Mouse (Mus musculus) layer of hippocampus, postnatal 14 days (tissue): ENCODE measurements around the gene Shkbp1. TPM values are rescaled to one million over a fixed set of nuclear protein-coding genes. Genes with fewer than 3 reads are reported as not detected.
A peak's percentile ranks its signal among the peaks of the same experiment; 100 is the strongest.

Experiments used
- DNase-seq, 2 experiments: peaks; one replicate each; pipeline ENCODE4 v3.0.0; 2021 to 2022; ENCODE audit warnings: low spot score in 2 of 2, mixed read lengths in 1 of 2
- total RNA-seq, 2 experiments: library from RNA; stranded (reverse); gene quantifications; 2 replicates each; pipeline ENCODE4 v1.2.3; 2021

Shkbp1 gene
- total RNA-seq, 2 experiments from 2014 or later: 24.7 to 26.2 TPM

DNA sequence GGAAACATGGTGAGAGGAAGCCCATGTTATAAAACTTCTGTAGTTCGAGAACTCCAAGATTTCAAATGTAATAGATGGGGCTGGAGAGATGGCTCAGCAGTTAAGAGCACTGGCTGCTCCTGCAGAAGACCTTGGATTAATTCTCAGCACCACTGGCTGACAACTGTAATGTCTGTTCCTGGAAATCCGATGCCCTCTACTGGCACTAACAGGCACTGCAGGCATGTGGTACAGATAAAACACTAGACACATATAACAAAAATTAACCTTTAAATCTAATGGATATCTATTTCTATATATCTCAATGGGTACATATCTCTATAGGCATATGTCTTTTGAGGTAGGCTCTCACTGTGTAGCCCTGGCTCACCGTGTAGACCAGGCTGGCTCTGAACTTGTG lies 41.4 kb downstream of the Shkbp1 start:
- DNase-seq: no peak

DNA sequence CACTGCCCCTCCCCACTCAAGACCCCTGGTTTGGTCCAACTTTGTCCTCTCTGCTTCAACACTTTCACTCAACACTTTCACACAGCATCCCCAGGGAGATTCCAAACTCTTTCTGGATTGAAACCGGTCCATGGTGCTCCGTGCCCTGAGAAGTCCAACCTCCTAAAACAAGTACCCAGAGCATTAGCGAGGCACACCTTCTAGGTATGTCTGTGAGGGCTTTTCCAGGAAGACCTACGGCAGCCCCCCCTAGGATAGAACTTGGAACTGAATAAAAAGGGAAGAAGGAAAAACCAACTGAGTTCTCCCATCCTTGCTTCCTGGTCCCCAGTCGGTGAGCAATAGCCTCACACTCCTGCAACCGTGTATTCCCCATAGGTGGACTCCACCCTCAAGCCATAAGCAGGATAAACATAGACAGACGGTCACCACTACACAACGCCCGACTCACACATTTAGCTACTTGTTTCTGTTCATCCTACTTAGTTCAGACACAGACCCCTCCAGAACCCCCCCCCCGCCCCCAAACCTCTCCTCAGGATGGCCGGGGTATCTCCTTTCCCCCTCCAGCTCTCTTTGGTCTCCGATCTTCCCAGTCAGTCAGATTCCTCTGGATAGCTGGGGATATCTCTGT lies 44.1 kb downstream of the Shkbp1 start:
- DNase-seq: no peak

DNA sequence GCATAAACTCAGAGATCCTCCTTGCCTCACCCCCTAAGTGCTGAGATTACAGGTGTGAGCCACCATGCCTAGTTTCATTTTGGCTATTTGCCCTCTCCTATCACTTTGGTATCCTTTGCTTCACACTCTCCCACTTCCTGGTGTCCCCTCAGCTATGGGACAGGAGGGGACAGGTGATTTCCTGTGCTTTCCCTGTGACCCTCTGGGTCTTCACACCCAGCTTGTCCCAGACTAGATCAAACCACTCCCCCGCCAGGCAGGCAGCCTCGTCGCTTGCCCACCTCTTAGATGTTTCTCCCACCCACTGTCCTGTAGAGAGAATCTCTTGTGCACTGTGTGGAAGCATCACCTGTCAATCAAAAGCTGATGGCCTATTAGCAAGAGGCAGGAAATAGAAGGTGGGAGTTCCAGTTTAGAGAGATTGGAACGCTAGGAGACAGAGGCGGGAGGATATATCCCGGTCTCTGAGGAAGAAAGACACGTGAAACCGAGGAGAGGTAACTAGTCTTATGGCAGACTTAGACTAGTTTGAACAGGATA lies 44.8 kb downstream of the Shkbp1 start:
- no peak for DNase-seq

DNA sequence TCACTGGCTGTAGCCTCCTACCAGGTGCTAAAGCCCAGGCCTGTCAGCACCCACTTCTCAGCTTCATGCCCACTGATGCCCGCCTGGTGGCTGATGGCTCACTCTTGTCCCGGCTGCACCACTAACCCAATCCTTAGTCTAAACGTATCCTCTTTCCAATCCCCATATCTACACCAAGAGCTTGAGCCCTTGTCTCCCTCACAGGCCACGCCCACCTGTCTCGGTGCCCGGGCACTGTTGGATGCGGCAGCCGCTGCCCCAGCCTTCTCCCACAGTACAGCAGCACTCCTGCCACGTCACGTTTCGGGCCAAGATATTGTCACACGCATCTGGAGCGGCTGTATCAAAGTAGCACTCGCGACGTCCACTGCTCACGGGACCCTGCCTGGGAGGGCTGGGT lies 45.5 kb downstream of the Shkbp1 start:
- peak; percentile 45 to 54 for DNase-seq

DNA sequence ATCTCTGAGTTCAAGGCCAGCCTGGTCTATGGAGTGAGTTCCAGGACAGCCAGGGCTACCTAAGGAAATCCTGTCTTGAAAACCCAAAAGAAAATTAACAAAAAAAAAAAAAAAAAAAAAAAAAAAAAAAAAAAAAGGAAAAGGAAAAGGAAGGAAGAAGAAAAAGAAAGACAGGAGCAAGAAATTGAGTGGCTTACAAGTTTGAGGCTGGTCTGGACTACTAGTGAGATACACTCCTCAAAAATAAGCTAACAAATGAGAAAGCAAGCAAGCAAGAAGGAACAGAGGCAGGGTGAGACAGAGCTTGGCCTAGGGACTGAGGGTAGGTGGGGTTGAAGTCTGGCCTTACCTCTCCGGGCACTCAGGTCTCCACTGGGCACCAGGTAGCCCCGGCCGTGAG lies 46.0 kb downstream of the Shkbp1 start:
- no peak for DNase-seq

DNA sequence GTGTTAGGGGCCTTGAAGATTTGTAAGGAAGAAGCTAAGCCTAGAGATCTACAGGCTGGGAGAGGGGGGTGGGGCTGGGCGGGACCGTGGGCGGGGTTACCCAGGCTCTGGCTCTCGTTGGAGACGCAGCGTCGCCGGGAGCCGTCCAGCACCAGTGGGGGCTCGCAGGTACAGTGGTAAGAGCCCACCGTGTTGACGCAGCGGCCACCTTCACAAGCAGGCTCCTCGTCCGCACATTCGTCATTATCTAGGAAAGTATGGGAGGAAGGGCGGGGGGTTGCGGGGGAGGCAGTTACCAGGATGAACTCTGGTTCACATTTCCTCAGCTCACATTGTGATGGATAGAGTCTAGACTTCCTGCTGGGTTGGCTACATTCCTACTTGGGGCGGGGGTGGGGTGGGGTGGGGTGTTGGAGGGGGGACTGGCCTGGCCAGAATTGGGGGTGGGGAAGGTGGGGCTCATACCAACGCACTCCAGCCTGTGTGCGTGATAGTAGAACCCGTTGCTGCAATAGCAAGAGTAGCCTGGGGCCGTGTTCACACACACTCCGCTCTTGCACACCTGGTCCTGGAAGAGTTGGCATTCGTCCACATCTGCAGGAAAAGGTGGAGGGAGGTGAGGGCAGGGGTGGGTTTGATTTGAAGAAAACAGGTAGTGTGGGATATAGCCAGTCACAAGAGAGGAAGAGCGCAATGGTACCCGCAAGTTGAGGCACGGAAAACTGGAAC lies 46.8 kb downstream of the Shkbp1 start:
- DNase-seq: no peak

DNA sequence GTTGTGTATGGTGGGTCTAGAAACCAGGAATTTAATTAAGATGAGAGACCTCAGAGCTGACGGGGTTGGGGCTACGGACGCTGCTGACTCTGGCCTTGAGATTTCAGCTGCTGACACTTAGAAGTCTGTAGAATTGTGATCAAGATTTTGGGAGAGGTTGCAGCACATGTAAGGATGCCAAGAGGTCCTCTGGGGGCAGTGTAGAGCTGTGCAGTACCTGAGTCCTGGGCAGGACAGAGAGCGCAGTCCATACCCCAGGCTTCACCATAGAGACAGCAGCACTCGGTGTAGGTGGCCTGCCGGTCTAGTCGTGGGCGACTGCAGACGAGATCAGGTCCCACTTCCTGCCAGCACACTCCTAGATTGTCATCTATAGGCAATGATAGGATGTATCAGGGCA lies 48.3 kb downstream of the Shkbp1 start:
- no peak for DNase-seq

DNA sequence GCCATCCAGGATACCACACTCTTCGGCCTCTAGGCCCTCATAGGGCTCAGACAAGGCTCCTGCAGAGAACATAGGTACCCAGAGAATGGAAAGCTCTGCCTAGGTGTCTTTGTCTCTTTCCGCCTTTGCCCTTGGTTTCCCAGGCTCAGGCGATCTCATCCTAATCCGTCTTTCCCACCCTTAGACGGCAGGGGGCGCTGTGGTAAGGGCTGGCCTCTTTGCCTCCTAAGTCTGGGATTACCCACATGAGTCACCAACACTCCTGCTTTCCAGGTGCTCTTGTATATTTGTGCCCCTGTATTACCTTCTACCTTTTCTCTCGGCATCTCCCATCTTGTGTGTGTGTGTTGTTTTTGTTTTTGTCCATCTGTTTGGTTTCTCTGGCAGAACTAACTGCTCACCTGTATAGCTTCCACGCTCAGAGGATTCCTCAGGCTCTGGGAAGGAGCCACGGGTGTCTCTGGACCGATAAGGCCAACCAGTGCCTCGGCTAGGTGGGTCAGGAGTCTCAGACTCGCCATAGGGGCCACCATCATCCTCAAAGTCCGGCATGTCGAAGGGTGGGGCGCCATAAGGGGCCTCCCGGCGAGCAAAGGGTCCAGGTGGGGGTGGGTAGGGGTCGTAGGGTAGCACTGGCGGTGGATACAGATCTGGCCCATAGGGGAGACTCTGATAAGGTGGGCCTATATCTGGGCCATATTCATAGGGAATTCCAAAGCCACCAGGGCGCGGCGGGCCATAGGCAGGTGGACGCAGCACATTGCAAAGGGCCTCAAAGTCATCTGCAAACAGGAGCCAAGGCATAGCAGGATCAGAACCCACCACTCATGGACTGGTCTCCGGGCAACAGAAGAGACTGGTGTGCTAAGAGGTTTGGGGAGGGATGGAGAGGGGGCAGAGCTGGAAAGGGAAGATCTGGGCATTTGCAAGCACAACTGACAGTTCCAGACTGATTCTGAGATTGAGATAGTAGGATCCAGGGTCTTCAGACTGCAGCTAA lies 49.4 kb downstream of the Shkbp1 start:
- no peak for DNase-seq

DNA sequence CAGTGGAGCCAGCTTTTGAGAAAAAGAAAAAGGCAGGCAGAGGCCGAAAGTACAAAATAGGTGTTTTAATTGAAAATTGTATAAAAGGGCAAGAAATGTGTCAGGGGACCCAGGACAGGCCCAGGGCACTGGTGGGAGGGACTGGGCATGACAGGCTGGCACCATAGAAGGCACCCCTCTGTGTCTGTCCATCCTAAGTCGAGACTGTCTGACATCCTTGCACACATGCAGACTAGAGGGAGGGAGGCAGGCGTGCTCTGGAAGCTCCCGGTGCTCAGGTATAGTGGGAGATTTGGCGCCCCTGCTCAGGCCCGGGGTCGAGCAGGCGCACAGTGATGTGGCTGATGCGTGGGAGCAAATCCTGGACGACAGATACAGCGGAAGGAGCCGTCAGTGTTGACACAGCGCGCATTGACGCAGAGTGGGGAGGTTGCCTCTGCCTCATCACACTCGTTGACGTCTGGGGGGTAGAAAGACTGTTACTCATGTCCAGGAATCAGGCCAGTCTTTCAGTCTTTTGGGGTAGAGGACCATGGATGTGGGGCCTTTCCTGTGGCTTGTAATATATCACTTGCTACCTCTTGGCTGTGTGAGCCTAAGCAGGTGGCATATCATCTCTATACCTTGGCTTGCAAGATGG lies 50.6 kb downstream of the Shkbp1 start:
- no peak for DNase-seq

DNA sequence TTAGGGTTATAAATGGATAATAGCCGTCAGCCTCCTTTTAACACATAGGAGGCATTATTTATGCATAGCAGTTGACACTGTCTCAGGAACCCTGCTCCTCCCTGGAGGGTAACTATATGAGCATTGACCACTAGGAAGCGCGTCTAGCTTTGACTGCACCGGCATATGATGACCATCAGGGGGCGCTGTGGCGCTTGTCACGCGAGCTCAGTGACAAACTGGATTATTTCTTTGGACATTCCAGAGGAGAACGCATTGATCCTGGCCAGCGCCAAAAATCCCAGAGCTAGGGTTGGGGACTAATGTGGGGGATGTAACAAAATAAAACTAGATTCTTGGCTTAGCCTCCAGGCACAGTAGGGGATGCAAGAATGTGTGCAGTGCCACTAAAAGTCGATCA lies 53.6 kb downstream of the Shkbp1 start:
- peak; percentile 73 to 76 for DNase-seq

DNA sequence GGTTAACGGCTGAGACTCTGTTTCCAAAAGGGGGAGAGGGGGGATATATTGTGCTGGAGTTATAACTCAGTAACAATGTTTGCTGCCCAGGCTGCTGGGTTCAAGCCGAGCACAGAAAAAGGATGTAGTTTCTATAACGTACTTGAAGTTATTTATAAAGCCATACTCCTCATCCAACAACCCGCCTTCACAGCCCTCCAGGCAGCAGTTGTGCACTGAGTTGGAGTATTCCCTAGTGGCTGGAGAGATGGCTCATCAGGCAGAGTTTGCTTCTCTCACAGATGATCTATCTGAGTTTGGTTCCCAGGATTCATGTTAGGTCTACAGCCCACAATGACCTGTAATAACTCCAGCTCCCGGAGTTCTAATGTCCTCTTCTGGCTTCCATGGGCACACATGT lies 55.0 kb downstream of the Shkbp1 start:
- DNase-seq: no peak

DNA sequence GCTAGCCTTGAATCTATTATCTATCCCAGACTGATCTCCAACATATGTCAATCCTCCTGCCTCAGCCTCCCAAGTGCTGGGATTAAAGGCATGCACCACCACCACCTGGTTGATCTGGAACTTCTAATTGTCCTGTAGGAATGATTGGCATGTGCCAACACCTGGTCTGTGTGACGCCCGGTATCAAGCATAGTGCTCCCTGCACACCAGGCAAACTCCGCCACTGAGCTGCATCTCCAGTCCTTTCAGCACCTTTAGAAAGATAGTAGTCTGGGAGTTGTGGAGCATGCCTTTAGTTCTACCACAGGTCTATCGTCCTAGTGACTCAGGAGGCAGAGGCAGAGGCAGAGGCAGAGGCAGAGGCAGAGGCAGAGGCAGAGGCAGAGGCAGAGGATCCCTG lies 55.5 kb downstream of the Shkbp1 start:
- no peak for DNase-seq

DNA sequence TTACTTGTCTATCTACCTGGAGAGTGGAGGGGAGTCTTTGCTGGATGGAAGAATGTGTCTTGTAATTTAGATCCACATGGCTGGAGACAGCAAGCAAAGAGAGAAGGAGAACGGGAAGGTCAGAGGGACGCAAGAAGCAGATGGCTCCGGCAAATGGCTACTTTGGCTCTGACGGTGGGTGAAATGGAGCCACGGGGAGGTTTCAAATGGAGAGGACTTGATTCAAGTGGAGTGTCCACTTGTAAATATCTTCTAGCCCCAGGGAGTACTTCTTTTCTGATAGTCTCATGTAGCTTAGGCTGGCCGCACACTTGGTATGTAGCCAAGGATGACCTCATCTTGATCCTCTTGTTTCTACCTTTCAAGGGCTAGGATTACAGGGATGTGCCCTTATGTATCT lies 57.0 kb downstream of the Shkbp1 start:
- no peak for DNase-seq

DNA sequence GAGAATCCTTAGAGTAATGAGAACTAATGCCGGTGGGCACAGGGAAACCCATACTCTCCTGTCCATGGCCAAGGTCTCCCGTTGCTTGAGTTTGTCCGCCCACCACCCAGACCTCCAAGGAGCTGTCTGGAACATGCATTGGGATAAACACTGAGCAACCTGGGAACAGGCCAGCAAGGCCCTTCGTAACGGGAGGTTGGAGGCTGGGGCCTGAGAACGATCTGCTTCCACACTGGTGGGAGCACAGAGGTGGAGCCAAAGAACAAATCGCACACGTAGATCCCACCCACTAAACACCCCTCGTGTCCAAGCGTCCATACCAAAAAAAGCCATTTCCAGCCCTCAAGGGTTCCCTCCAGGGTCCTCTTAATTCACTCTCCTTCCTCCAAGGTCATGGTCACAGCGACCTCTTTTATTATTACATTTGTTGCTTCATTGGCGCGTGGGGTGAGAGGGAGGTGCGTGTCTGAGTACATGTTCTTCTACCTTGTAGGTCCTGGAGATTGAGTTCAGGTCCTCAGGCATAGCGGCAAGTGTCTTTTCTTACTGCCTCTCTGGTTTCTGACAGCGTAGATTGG lies 57.7 kb downstream of the Shkbp1 start:
- no peak for DNase-seq

DNA sequence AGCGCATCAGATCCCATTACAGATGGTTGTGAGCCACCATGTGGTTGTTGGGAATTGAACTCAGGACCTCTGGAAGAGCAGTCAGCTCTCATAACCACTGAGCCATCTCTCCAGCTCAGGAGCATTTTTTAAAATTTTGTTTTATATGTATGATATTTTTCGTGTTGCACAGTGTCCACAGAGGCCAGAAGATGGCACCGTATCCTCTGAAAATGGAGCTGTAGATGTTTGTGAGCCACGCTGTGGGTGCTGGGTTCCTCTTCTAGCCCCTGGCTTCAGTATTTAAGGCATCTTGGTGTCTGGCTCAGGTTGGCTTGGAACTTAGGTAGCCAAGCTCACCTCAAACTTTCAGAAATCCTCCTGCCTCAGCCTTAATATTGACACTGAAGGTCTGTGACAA lies 59.3 kb downstream of the Shkbp1 start:
- DNase-seq: no peak

DNA sequence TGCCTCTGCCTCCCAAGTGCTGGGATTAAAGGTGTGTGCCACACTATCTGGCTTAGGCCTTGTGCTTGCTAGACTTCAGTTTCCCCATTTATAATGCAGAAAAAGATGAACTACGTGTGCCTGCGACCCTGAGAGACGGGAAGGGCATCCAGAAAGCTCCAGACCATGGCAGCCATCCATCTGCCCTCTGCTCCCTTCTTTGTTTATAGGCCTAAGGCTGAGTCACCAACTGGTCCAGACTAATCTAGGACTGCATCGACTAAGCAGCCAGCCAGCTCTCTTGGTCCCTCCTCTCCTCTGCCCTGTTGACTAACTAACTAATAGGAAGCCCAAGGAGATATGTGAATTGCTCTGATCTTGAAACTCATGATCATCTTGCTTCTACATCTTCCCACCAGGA lies 59.9 kb downstream of the Shkbp1 start:
- no peak for DNase-seq

Other genes starting within 250 kb of the Shkbp1 start
- gene Cyp2f2, start 236.1 kb downstream of the Shkbp1 start, total RNA-seq: not detected
- not detected for gene Cyp2t4, start 202.3 kb downstream of the Shkbp1 start, total RNA-seq
- gene Egln2, start 189.2 kb downstream of the Shkbp1 start, total RNA-seq: 10 to 100 TPM; 88.1 to 90.7 TPM
- gene Rab4b, start 177.1 kb downstream of the Shkbp1 start, total RNA-seq: 10 to 100 TPM; 85.1 to 87.0 TPM
- gene Gm21983, start 174.9 kb downstream of the Shkbp1 start, total RNA-seq: not detected
- gene Mia, start 174.9 kb downstream of the Shkbp1 start, total RNA-seq: 10 to 100 TPM in 1 of 2 experiments, 1 to 10 TPM in 1; 5.6 to 15.8 TPM
- 10 to 100 TPM; 23.7 to 24.3 TPM for gene BC024978, start 160.2 kb downstream of the Shkbp1 start, total RNA-seq
- gene Snrpa, start 159.7 kb downstream of the Shkbp1 start, total RNA-seq: 10 to 100 TPM; 83.8 to 84.1 TPM
- gene Itpkc, start 127.4 kb downstream of the Shkbp1 start, total RNA-seq: 1 to 10 TPM; 7.3 to 8.0 TPM
- 10 to 100 TPM; 27.1 to 30.9 TPM for gene Coq8b, start 123.0 kb downstream of the Shkbp1 start, total RNA-seq
- 100 to 1,000 TPM; 144 to 148 TPM for gene Numbl, start 97.6 kb downstream of the Shkbp1 start, total RNA-seq
- 10 to 100 TPM; 55.0 to 55.3 TPM for gene Ltbp4, start 18.3 kb downstream of the Shkbp1 start, total RNA-seq
- gene Gm20479, start 1.4 kb upstream of the Shkbp1 start, total RNA-seq: not detected
- gene Sptbn4, start 91.7 kb upstream of the Shkbp1 start, total RNA-seq: 100 to 1,000 TPM; 108 to 123 TPM
- 10 to 100 TPM; 15.6 to 15.8 TPM for gene Blvrb, start 92.0 kb upstream of the Shkbp1 start, total RNA-seq
- 1 to 10 TPM; 3.7 to 4.4 TPM for gene Sertad3, start 117.7 kb upstream of the Shkbp1 start, total RNA-seq
- 1 to 10 TPM; 6.1 to 6.9 TPM for gene Sertad1, start 130.9 kb upstream of the Shkbp1 start, total RNA-seq
- gene Prx, start 143.3 kb upstream of the Shkbp1 start, total RNA-seq: under 1 TPM; 0.65 to 0.98 TPM
- under 1 TPM in 1 of 2 experiments, not detected in 1; 0.35 TPM for gene Hipk4, start 167.2 kb upstream of the Shkbp1 start, total RNA-seq
- gene Pld3, start 197.2 kb upstream of the Shkbp1 start, total RNA-seq: 100 to 1,000 TPM; 585 to 592 TPM
- 10 to 100 TPM; 20.8 to 21.4 TPM for gene 2310022A10Rik, start 197.2 kb upstream of the Shkbp1 start, total RNA-seq
- 100 to 1,000 TPM in 1 of 2 experiments, 10 to 100 TPM in 1; 93.7 to 103 TPM for gene Akt2, start 235.5 kb upstream of the Shkbp1 start, total RNA-seq